Mouse (Mus musculus) cortical plate, adult 2 months (tissue): ENCODE results near the gene Mum1.

Experiments
- CTCF ChIP-seq: fragments of 200-500 bp; IDR thresholded peaks from 2 replicates; pipeline ENCODE4 v1.5.1; 2011; ENCODE audit warnings: mild to moderate bottlenecking, control low read depth, low read length; ENCODE audit not compliant: insufficient read depth; ENCODE audit errors: extremely low read depth
- POLR2A ChIP-seq: fragments of 200-500 bp; IDR thresholded peaks from 2 replicates; pipeline ENCODE4 v1.6.1; 2011; ENCODE audit warnings: mild to moderate bottlenecking, low read length, control low read depth; ENCODE audit not compliant: insufficient read depth; ENCODE audit errors: extremely low read depth

- TF ChIP-seq POLR2A (no peak), CTCF (no peak)
Observed at GRCm38 (mm10) chr10:80179068-80180051, 46.9 kb upstream of the Mum1 start, which contains the start of gene Efna2.
